Mouse (Mus musculus): ENCODE data around the gene Hras. TPM values are rescaled to one million over a fixed set of nuclear protein-coding genes. Genes with fewer than 3 reads are reported as not detected.
A peak's percentile ranks its signal among the peaks of the same experiment; 100 is the strongest.

Hras gene
- polyA plus RNA-seq (2015; fragmentation: Nextera tagmentation; extraction: Ambion mirVana), result 99.8 and 110 TPM in 2 replicates

DNA sequence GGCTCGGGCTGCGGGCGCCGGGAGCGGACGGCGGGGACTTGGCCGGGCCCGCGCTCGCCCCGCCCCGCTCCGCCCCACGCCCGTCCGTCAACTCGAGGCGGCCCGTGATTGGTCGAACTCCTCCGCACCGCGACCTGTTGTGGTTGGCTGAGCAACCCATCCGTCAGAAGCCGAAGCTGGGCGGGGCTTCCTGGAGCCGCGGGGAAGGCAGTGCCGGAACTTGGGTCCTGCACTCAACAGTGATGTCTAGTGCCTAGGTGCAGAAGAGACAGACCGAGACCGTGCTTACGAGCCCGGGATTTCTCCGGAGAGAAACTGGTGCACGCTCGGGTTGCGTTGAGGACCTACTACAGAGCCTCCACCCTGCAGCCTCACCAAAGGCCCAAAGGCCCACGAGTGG, at the start of gene Hras, which contains the start of gene Lrrc56:
TSS of gene Hras (minus strand) at position 58 of the 400 bp plus-strand sequence.
TSS of gene Lrrc56 (plus strand) at position 210 of the 400 bp plus-strand sequence.
- Histone ChIP-seq H3K9ac (peak within 1 kb of the TSS; percentile 93), H3K36me3 (peaks cover 35% of the 10 kb centered on the region), H3K4me1 (peaks cover 27% of the 10 kb centered on the region), H3K27me3 (no peaks in the 10 kb centered on the region), H3K4me2 (peak within 1 kb of the TSS; percentile 98), H3K9me3 (no peaks in the 10 kb centered on the region), H3K27ac (peak within 1 kb of the TSS; percentile 89), H3K4me3 (peak within 1 kb of the TSS; percentile 91)
- under 1% methylated on average over 38 of the region's 39 CpGs for WGBS
- peak; percentile 91 for ATAC-seq (ENCODE audit: insufficient number of reproducible peaks, insufficient read depth, low FRiP score, low TSS enrichment, low read depth)

DNA sequence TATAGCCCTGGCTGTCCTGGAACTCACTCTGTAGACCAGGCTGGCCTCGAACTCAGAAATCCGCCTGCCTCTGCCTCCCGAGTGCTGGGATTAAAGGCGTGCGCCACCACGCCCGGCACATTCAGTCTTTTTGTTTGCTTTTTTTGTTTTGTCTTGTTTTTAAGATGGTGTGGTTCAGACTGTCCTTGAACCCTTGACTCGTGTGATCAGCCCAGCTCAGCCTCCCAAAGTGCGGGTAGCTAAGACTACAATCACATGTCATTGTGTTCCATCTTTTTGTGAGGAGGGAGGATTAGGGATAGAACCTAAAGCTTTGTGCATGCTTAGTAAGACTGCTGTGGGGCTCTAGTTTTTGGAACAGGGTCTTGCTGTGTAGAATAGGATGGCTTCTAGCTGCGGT, 37.7 kb upstream of the Hras start:
- Histone ChIP-seq H3K36me3 (peaks cover 57% of the 10 kb centered on the region), H3K4me1 (peaks cover 18% of the 10 kb centered on the region), H3K4me2 (no peak overlapping the region), H3K9me3 (no peaks in the 10 kb centered on the region), H3K27ac (no peak overlapping the region), H3K9ac (no peak overlapping the region), H3K4me3 (no peak overlapping the region), H3K27me3 (no peaks in the 10 kb centered on the region)
- WGBS, result 94% methylated on average over 10 of the region's 10 CpGs
- no peak for ATAC-seq (ENCODE audit: insufficient number of reproducible peaks, insufficient read depth, low FRiP score, low TSS enrichment, low read depth)

DNA sequence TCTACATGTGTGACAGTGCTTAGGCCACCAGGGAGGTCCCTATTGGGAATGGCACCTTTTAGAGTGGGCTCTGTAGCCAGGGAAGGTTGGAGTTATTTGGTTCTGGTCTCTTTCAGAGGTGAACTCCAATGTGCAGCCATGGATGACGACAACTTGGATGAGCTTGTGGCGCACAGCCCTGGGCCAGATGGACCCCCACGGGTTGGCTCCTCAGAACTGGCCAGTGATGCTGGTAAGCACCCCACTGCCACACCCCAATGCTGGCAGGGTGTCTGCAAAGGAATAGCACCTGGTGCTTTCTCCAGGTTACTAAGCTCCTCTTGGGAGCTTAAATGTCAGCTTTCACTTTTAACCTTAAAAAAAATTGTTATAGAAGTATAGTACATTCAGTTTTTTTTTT, 37.3 kb upstream of the Hras start:
- peaks cover 55% of the 10 kb centered on the region for H3K36me3 ChIP-seq

DNA sequence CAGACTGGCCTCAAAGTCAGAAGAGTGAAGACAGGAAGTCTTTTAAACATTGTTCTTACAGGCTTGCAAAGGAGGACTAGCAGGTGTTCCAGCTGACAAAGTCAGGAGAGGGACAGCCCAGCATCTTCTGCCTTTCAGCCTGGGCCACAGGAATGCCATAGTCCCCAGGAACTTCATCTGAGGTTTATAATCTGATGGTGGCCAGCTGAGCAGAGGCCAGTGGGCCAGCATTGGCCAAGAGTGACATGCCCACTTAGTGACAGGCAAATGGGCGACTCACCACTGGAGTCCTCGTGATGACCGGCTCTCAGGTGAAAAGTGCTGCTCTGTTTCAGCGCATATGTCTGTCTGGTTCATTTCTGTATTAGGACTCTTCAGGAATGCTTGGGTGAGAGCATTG, 36.8 kb upstream of the Hras start:
- peak overlapping the region; percentile 96 for H3K4me2 ChIP-seq
- peak overlapping the region; percentile 46; the same call in 1 of the 2 replicates for H3K9ac ChIP-seq

More for the DNA sequence above, 37.3 kb upstream of the Hras start:
- Histone ChIP-seq H3K4me2 (no peak overlapping the region; the same call in 1 of the 2 replicates), H3K27ac (no peak overlapping the region), H3K4me1 (peaks cover 18% of the 10 kb centered on the region), H3K9me3 (no peaks in the 10 kb centered on the region), H3K4me3 (no peak overlapping the region), H3K9ac (no peak overlapping the region), H3K27me3 (no peaks in the 10 kb centered on the region)
- 96% methylated on average over 3 of the region's 3 CpGs for WGBS
- ATAC-seq (ENCODE audit: insufficient number of reproducible peaks, insufficient read depth, low FRiP score, low TSS enrichment, low read depth), result no peak

DNA sequence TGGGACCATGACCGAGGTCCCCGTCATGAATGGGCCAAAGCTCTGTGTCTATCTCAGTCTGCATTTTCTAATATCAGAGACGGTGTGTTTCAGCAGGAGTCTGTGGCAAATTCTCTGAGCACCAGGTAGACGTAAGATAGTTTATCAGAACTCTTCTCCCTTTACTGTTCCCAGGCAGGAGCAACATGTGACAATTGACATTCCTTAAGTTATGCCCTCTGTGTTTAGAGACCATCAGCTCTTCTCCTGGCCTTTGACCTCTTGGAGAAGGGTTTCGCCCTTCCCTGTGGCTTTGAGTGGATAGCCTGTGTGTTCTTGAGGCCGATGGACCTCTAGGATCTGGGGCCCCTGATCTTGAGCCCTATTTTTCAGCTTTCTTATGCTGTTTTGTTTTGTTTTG, 35.9 kb upstream of the Hras start:
- ATAC-seq (ENCODE audit: insufficient number of reproducible peaks, insufficient read depth, low FRiP score, low TSS enrichment, low read depth), result no peak
- Histone ChIP-seq H3K9me3 (no peaks in the 10 kb centered on the region), H3K4me3 (peak overlapping the region; percentile 100), H3K27ac (no peak overlapping the region), H3K36me3 (peaks cover 42% of the 10 kb centered on the region), H3K4me2 (peak overlapping the region; percentile 96), H3K9ac (peak overlapping the region; percentile 99), H3K27me3 (no peaks in the 10 kb centered on the region), H3K4me1 (peaks cover 18% of the 10 kb centered on the region)
- WGBS, result 59% methylated on average over 6 of the region's 6 CpGs

More for the DNA sequence above, 36.8 kb upstream of the Hras start:
- Histone ChIP-seq H3K4me3 (0 out of 2 replicates have a peak overlapping the region, but pooled peaks have one; percentile 100), H3K4me1 (peaks cover 18% of the 10 kb centered on the region), H3K36me3 (peaks cover 50% of the 10 kb centered on the region), H3K27me3 (no peaks in the 10 kb centered on the region), H3K27ac (no peak overlapping the region), H3K9me3 (no peaks in the 10 kb centered on the region)
- ATAC-seq (ENCODE audit: insufficient number of reproducible peaks, insufficient read depth, low FRiP score, low TSS enrichment, low read depth), result no peak
- WGBS, result 95% methylated on average over 4 of the region's 4 CpGs

DNA sequence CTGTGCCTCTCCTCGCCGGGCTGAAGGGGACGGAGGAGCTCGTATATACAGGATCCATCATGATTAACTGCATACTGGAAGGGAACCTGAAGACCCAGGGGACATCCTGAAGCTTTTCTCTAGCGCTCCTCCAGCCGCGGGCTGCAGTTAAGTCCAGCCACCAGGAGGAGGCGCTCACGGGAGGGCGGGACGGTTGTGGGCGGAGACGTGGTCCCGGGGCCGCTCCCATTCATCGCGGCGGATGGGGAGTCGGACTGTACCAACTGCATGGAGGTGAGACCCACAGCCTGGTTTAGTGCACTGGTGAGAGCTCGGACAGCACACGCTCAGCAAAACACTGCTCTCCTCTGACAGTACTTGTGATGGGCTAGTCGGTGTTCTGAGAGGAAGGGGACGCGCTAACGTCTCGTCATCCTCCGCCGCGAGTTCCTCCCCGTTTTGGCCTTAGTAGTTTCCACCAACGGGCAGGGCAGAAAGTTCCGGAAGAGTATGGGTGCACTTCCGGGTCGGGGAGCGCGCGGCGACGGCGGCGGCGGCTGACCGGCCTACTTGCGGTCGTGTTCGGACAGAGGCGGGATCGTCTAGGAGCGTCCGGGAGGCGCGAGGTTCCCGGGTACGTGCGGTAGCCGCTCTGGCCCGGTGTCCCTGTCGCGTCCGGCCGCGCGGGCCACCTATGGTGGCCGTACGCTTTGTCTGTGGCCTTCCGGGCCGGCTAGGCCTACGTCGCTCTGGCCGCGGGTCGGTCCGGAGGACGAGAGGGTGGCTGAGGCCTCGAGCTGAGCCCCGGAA, 34.7 kb upstream of the Hras start, which contains the start of gene Phrf1:
TSS of gene Phrf1 (plus strand) at position 506 of the 789 bp plus-strand sequence.
- peak within 1 kb of the TSS; percentile 96 for H3K4me2 ChIP-seq
- ATAC-seq (ENCODE audit: insufficient number of reproducible peaks, insufficient read depth, low FRiP score, low TSS enrichment, low read depth), result peak; percentile 88
- under 1% methylated on average over 76 of the region's 76 CpGs for WGBS

DNA sequence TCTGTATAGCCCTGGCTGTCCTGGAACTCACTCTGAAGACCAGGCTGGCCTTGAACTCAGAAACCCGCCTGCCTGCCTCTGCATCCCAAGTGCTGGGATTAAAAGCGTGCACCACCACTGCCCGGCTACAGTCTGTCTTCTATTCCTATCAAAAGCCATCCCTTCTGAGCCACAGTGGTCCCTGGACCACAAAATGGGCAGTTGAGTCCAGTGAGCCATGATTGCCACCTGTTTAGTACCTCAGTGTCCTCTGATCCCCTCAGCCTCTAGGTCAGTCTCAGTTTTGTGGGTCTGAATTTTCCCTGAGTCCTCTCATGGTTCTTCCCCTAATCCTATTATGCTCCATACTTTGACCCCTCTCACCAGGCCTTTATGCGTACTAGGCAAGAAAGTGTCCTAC, 34.0 kb upstream of the Hras start:
- ATAC-seq (ENCODE audit: insufficient number of reproducible peaks, insufficient read depth, low FRiP score, low TSS enrichment, low read depth), result 0 out of 2 replicates have a peak, but pooled peaks have one; percentile 1
- H3K27ac ChIP-seq, result peak overlapping the region; percentile 93; the same call in 1 of the 2 replicates
- H3K4me3 ChIP-seq, result peak overlapping the region; percentile 100; the same call in 1 of the 2 replicates
- no peaks in the 10 kb centered on the region for H3K9me3 ChIP-seq
- peaks cover 18% of the 10 kb centered on the region for H3K4me1 ChIP-seq
- peaks cover 23% of the 10 kb centered on the region for H3K36me3 ChIP-seq
- 81% methylated on average over 4 of the region's 4 CpGs for WGBS
- H3K4me2 ChIP-seq, result peak overlapping the region; percentile 96
- H3K27me3 ChIP-seq, result no peaks in the 10 kb centered on the region
- peak overlapping the region; percentile 99; the same call in 1 of the 2 replicates for H3K9ac ChIP-seq

More for the DNA sequence above, 34.7 kb upstream of the Hras start, which contains the start of gene Phrf1:
- Histone ChIP-seq H3K9ac (peak within 1 kb of the TSS; percentile 99), H3K27me3 (no peaks in the 10 kb centered on the region), H3K4me1 (peaks cover 18% of the 10 kb centered on the region), H3K27ac (peak within 1 kb of the TSS; percentile 93), H3K36me3 (peaks cover 30% of the 10 kb centered on the region), H3K9me3 (no peaks in the 10 kb centered on the region), H3K4me3 (peak within 1 kb of the TSS; percentile 100)

DNA sequence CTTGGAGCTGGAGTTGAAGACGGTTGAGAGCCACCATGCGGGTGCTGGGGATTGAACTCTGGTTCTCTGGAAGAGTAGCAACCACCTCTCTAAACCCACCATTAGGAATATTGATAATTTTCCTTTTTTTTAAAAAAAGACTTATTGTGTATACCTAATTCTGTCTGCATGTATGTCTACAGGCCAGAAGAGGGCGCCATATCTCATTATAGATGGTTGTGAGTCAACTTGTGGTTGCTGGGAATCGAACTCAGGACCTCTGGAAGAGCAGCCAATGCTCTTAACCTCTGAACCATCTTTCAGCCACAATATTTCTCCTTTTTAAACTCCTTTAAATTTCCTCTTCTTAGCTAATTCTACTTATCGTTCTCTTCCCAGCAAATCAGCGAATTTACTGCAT, 32.7 kb upstream of the Hras start:
- 82% methylated on average over 6 of the region's 6 CpGs for WGBS
- no peak for ATAC-seq (ENCODE audit: insufficient number of reproducible peaks, insufficient read depth, low FRiP score, low TSS enrichment, low read depth)
- H3K9ac ChIP-seq, result no peak overlapping the region
- no peaks in the 10 kb centered on the region for H3K27me3 ChIP-seq
- peaks cover 11% of the 10 kb centered on the region for H3K36me3 ChIP-seq
- H3K27ac ChIP-seq, result no peak overlapping the region
- no peak overlapping the region for H3K4me2 ChIP-seq
- H3K4me1 ChIP-seq, result peaks cover 27% of the 10 kb centered on the region
- H3K4me3 ChIP-seq, result no peak overlapping the region
- H3K9me3 ChIP-seq, result no peaks in the 10 kb centered on the region

DNA sequence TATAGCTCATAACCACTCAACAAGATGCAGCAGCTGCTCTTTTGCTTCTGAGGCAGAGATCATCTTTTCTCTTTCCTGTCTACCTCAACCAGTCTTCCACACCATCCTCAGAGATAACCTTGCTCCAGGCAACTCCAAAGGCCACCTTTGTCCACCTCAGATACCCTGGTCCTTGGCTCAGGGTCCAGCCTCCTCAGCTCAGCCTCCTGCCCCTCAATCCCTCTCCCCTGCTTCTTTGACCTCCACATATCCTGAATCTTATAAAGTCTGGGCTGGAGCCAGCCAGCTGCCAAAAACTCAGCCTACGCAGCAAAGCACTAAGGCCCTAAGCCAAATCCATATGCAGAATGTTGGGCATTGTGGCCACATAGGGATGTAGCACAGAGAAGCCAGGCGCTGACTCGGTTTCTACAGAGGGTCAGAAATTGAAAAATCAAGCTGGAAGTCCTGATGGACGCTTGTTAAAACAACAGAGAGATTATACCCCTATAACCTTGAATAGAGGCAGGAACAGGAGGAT, 29.0 kb upstream of the Hras start:
- Histone ChIP-seq H3K4me2 (no peak overlapping the region), H3K4me1 (peaks cover 23% of the 10 kb centered on the region), H3K9ac (peak overlapping the region; percentile 82; the same call in 1 of the 2 replicates), H3K27ac (peak overlapping the region; percentile 89), H3K27me3 (no peaks in the 10 kb centered on the region), H3K4me3 (no peak overlapping the region), H3K9me3 (no peaks in the 10 kb centered on the region), H3K36me3 (peaks cover 10% of the 10 kb centered on the region; the same call in 1 of the 2 replicates)
- WGBS, result 84% methylated on average over 4 of the region's 4 CpGs
- no peak for ATAC-seq (ENCODE audit: insufficient number of reproducible peaks, insufficient read depth, low FRiP score, low TSS enrichment, low read depth)

DNA sequence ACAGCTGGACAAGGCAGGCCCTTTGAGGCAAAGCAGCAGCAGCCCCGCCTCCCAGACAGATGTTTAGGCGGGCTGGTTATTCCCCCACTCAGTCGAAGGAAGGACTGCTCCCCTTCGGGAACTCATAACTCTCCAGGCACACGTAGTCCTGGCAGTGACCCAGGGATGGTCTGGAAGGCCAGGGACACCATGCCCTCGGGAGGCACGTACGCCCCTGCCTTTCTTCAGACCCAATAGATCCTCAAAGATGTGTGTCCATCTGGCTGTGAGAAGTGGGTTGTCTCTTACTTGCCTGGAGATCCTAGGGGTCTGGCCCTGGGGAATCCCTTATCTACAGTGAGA, 28.3 kb upstream of the Hras start:
- no peak for ATAC-seq (ENCODE audit: insufficient number of reproducible peaks, insufficient read depth, low FRiP score, low TSS enrichment, low read depth)
- H3K27ac ChIP-seq, result peak overlapping the region; percentile 89
- H3K4me1 ChIP-seq, result peaks cover 27% of the 10 kb centered on the region
- 11% methylated on average over 8 of the region's 8 CpGs for WGBS
- H3K36me3 ChIP-seq, result peaks cover 16% of the 10 kb centered on the region
- H3K4me2 ChIP-seq, result peak overlapping the region; percentile 92
- peak overlapping the region; percentile 82 for H3K9ac ChIP-seq
- H3K4me3 ChIP-seq, result peak overlapping the region; percentile 63
- no peaks in the 10 kb centered on the region for H3K9me3 ChIP-seq
- H3K27me3 ChIP-seq, result no peaks in the 10 kb centered on the region

DNA sequence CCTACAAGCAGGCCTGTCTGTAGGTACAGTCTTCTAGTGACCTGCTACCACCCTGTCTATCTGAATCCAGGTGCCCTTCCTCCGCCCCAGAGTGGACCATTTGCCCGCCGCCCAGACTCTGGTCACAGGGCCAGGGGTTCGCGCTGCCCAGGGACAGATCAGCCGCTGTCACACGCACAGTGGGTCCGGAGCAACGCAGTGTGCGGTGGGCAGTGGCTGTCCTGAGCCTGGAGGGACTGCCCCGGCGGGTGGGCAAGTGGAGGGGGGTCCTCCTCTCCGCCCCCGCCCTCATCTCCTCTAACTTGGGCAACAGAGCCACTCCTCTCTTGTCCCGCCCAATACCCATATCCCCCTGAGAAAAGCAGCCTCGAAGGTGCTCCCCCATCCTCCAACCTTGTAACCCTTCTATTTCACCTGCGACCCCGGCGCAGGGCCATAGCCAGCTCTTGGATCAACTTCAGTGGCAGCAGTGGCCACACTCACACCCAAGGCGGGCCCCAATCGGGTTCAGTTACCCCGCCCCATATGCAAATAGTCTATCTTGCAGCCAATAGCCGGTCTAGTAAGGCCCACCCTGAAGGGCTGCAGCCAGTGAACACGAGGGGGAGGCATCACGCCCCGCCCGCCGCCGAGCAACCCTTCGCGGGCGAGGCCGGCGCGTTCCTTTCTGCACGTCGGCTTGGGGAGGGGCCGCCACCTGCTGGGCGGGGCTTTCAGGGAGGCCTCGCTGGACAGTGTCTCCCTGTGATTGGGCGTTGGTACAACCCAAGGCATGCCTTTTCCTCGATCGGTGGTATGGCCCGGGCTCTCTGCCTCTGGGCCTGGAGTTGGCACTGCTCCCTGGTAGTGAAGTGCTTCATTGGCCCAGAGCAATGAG, 27.7 kb upstream of the Hras start:
- WGBS, result 3% methylated on average over 44 of the region's 44 CpGs
- H3K4me2 ChIP-seq, result peak overlapping the region; percentile 92
- peak overlapping the region; percentile 89 for H3K27ac ChIP-seq
- H3K9ac ChIP-seq, result peak overlapping the region; percentile 82
- H3K4me1 ChIP-seq, result peaks cover 33% of the 10 kb centered on the region
- H3K4me3 ChIP-seq, result peak overlapping the region; percentile 63
- peaks cover 17% of the 10 kb centered on the region for H3K36me3 ChIP-seq
- no peaks in the 10 kb centered on the region for H3K27me3 ChIP-seq
- H3K9me3 ChIP-seq, result no peaks in the 10 kb centered on the region
- peak; percentile 96 for ATAC-seq (ENCODE audit: insufficient number of reproducible peaks, insufficient read depth, low FRiP score, low TSS enrichment, low read depth)

Measured in embryonic facial prominence, embryonic 13.5 days (tissue).